Mouse (Mus musculus) intestine, embryonic 14.5 days (tissue): Measurements from ENCODE around the gene Nr5a2. TPM values are rescaled to one million over a fixed set of nuclear protein-coding genes. Genes with fewer than 3 reads are reported as not detected.

Experiments
- ATAC-seq: fragments of 200-750 bp; cut with Nextera tagmentation; replicated peaks from 2 replicates; pipeline ENCODE4 v1.8.0; 2017; ENCODE audit warnings: low read depth, moderate number of reproducible peaks, moderate TSS enrichment, moderate library complexity; ENCODE audit not compliant: low FRiP score, low TSS enrichment
- DNase-seq: peaks from one replicate; pipeline ENCODE4 v3.0.0-alpha.2; 2018; ENCODE audit warnings: low spot score
- H3K27ac ChIP-seq: fragments of 300-500 bp; sonication (generic); 2 replicates; pipeline ENCODE4 v1.5.1; 2014; ENCODE audit warnings: low read depth, mild to moderate bottlenecking, control low read depth
- H3K27me3 ChIP-seq: fragments of 300-500 bp; sonication (generic); replicated peaks from 2 replicates; pipeline ENCODE4 v1.6.1; 2014; ENCODE audit warnings: low read length, control low read depth; ENCODE audit not compliant: control insufficient read depth, insufficient read depth
- H3K36me3 ChIP-seq: fragments of 300-500 bp; sonication (generic); 2 replicates; pipeline ENCODE4 v1.6.1; 2014; ENCODE audit warnings: low read length, control low read depth; ENCODE audit not compliant: control insufficient read depth, insufficient read depth
- H3K4me1 ChIP-seq: fragments of 300-500 bp; sonication (generic); replicated peaks from 2 replicates; pipeline ENCODE4 v1.6.1; 2014; ENCODE audit warnings: low read length, control low read depth, mixed read lengths; ENCODE audit not compliant: control insufficient read depth, insufficient read depth
- H3K4me2 ChIP-seq: fragments of 300-500 bp; sonication (generic); 2 replicates; pipeline ENCODE4 v1.6.1; 2014; ENCODE audit warnings: low read length
- H3K4me3 ChIP-seq: fragments of 300-500 bp; sonication (generic); 2 replicates; pipeline ENCODE4 v1.5.1; 2014; ENCODE audit warnings: low read depth, low read length, control low read depth, mixed read lengths
- H3K9ac ChIP-seq: fragments of 300-500 bp; sonication (generic); 2 replicates; pipeline ENCODE4 v1.6.1; 2014; ENCODE audit warnings: mild to moderate bottlenecking, low read length
- H3K9me3 ChIP-seq: fragments of 300-500 bp; sonication (generic); 2 replicates; pipeline ENCODE4 v1.6.1; 2016; ENCODE audit warnings: low read length, control low read depth; ENCODE audit not compliant: control insufficient read depth
- WGBS: fragments of 180-500 bp; shearing (Covaris S2); extraction: QIAGEN DNeasy Blood & Tissue Kit; methylation state at CpG from one replicate; pipeline ENCODE4 v1.1.7; 2014; 5-methylcytosine and 5-hydroxymethylcytosine counted together
- polyA plus RNA-seq: library from polyadenylated mRNA; unstranded; fragments of >200 nt; fragmentation: Nextera tagmentation; extraction: Ambion mirVana; gene quantifications from 2 replicates; pipeline ENCODE4 v1.2.1, GENCODE M21; 2014

Nr5a2 gene
- polyA plus RNA-seq, 1 experiment from 2014 or later, result 10.0 TPM

- WGBS, result 67% methylated on average over 7 of the region's 7 CpGs
- no peak for ATAC-seq
Observed at GRCm38 (mm10) chr1:136840512-136840911, 119.7 kb downstream of the Nr5a2 start.

GRCm38 (mm10) chr1:136839202-136839601 is 121.0 kb downstream of the Nr5a2 start:
- H3K36me3 ChIP-seq, result no peaks in the 10 kb centered on the region
- WGBS, result 59% methylated on average over 10 of the region's 10 CpGs

More at GRCm38 (mm10) chr1:136840512-136840911, 119.7 kb downstream of the Nr5a2 start:
- Histone ChIP-seq H3K4me2 (no peak overlapping the region), H3K4me1 (0 out of 2 replicates have a peak, but pooled peaks cover 4% of the 10 kb centered on the region), H3K4me3 (no peak overlapping the region), H3K36me3 (no peaks in the 10 kb centered on the region), H3K27me3 (no peaks in the 10 kb centered on the region), H3K9ac (no peak overlapping the region), H3K27ac (no peak overlapping the region), H3K9me3 (no peaks in the 10 kb centered on the region)
- no peak for DNase-seq

GRCm38 (mm10) chr1:136832305-136833152 is 127.7 kb downstream of the Nr5a2 start:
- Histone ChIP-seq H3K36me3 (no peaks in the 10 kb centered on the region), H3K4me2 (no peak overlapping the region), H3K27me3 (no peaks in the 10 kb centered on the region), H3K4me3 (no peak overlapping the region), H3K27ac (no peak overlapping the region), H3K9ac (no peak overlapping the region), H3K9me3 (0 out of 2 replicates have a peak, but pooled peaks cover 2% of the 10 kb centered on the region), H3K4me1 (no peaks in the 10 kb centered on the region)
- WGBS, result 62% methylated on average over 12 of the region's 12 CpGs
- ATAC-seq (0 out of 2 replicates have a peak, but pooled peaks have one; percentile 27), DNase-seq (no peak)

More at GRCm38 (mm10) chr1:136839202-136839601, 121.0 kb downstream of the Nr5a2 start:
- Histone ChIP-seq H3K4me3 (no peak overlapping the region), H3K4me2 (no peak overlapping the region), H3K4me1 (0 out of 2 replicates have a peak, but pooled peaks cover 4% of the 10 kb centered on the region), H3K27ac (no peak overlapping the region), H3K9me3 (no peaks in the 10 kb centered on the region), H3K9ac (no peak overlapping the region), H3K27me3 (no peaks in the 10 kb centered on the region)
- ATAC-seq (0 out of 2 replicates have a peak, but pooled peaks have one; percentile 40), DNase-seq (no peak)

GRCm38 (mm10) chr1:136830992-136831391 is 129.3 kb downstream of the Nr5a2 start:
- WGBS, result 89% methylated on average over 6 of the region's 6 CpGs
- Histone ChIP-seq H3K4me3 (no peak overlapping the region), H3K9me3 (0 out of 2 replicates have a peak, but pooled peaks cover 2% of the 10 kb centered on the region), H3K4me2 (no peak overlapping the region), H3K9ac (no peak overlapping the region), H3K27ac (no peak overlapping the region), H3K4me1 (no peaks in the 10 kb centered on the region), H3K27me3 (no peaks in the 10 kb centered on the region), H3K36me3 (no peaks in the 10 kb centered on the region)
- ATAC-seq, result no peak
- no peak for DNase-seq

- H3K9ac ChIP-seq, result no peak overlapping the region
- 92% methylated on average over 3 of the region's 3 CpGs for WGBS
Observed at GRCm38 (mm10) chr1:136829931-136830330, 130.3 kb downstream of the Nr5a2 start.

GRCm38 (mm10) chr1:136823897-136824296 is 136.4 kb downstream of the Nr5a2 start:
- Histone ChIP-seq H3K4me1 (no peaks in the 10 kb centered on the region), H3K36me3 (no peaks in the 10 kb centered on the region), H3K9me3 (no peaks in the 10 kb centered on the region), H3K4me3 (no peak overlapping the region), H3K9ac (no peak overlapping the region), H3K27me3 (no peaks in the 10 kb centered on the region), H3K27ac (no peak overlapping the region), H3K4me2 (no peak overlapping the region)
- DNase-seq (no peak), ATAC-seq (no peak)
- 78% methylated on average over 4 of the region's 4 CpGs for WGBS

More at GRCm38 (mm10) chr1:136829931-136830330, 130.3 kb downstream of the Nr5a2 start:
- Histone ChIP-seq H3K4me2 (no peak overlapping the region), H3K27ac (no peak overlapping the region), H3K4me1 (no peaks in the 10 kb centered on the region), H3K27me3 (no peaks in the 10 kb centered on the region), H3K4me3 (no peak overlapping the region), H3K36me3 (no peaks in the 10 kb centered on the region), H3K9me3 (0 out of 2 replicates have a peak, but pooled peaks cover 2% of the 10 kb centered on the region)
- DNase-seq, result no peak
- no peak for ATAC-seq

- WGBS, result 59% methylated on average over 6 of the region's 6 CpGs
- H3K4me3 ChIP-seq, result no peak overlapping the region
Observed at GRCm38 (mm10) chr1:136800625-136801024, 159.6 kb downstream of the Nr5a2 start.

GRCm38 (mm10) chr1:136796361-136797090 is 163.7 kb downstream of the Nr5a2 start:
- H3K9me3 ChIP-seq, result no peaks in the 10 kb centered on the region
- H3K4me2 ChIP-seq, result no peak overlapping the region
- no peak overlapping the region for H3K27ac ChIP-seq
- H3K36me3 ChIP-seq, result no peaks in the 10 kb centered on the region
- ATAC-seq (no peak), DNase-seq (no peak)
- no peaks in the 10 kb centered on the region for H3K27me3 ChIP-seq
- 44% methylated on average over 17 of the region's 17 CpGs for WGBS
- no peak overlapping the region for H3K4me3 ChIP-seq
- H3K9ac ChIP-seq, result no peak overlapping the region
- H3K4me1 ChIP-seq, result no peaks in the 10 kb centered on the region

More at GRCm38 (mm10) chr1:136800625-136801024, 159.6 kb downstream of the Nr5a2 start:
- no peak overlapping the region for H3K9ac ChIP-seq
- H3K9me3 ChIP-seq, result no peaks in the 10 kb centered on the region
- no peak overlapping the region for H3K27ac ChIP-seq
- ATAC-seq (no peak), DNase-seq (no peak)
- no peaks in the 10 kb centered on the region for H3K36me3 ChIP-seq
- no peaks in the 10 kb centered on the region for H3K4me1 ChIP-seq
- no peaks in the 10 kb centered on the region for H3K27me3 ChIP-seq
- no peak overlapping the region for H3K4me2 ChIP-seq
